Mouse (Mus musculus) midbrain, embryonic 16.5 days (tissue): ENCODE measurements around the gene Enpep. TPM values are rescaled to one million over a fixed set of nuclear protein-coding genes. Genes with fewer than 3 reads are reported as not detected.

Source experiments
- ATAC-seq: fragments of 200-750 bp; cut with Nextera tagmentation; 2 replicates; pipeline ENCODE4 v1.8.0; 2017; ENCODE audit warnings: moderate TSS enrichment
- H3K27ac ChIP-seq: fragments of 300-500 bp; sonication (generic); 2 replicates; pipeline ENCODE4 v1.5.1; 2014; ENCODE audit warnings: mild to moderate bottlenecking, low read length, mixed read lengths
- H3K27me3 ChIP-seq: fragments of 300-500 bp; sonication (generic); 2 replicates; pipeline ENCODE4 v1.6.1; 2014; ENCODE audit warnings: low read depth, low read length, mixed read lengths; ENCODE audit not compliant: control insufficient read depth, insufficient read depth
- H3K36me3 ChIP-seq: fragments of 300-500 bp; sonication (generic); 2 replicates; pipeline ENCODE4 v1.6.1; 2014; ENCODE audit warnings: mild to moderate bottlenecking, low read length, moderate library complexity, mixed read lengths; ENCODE audit not compliant: control insufficient read depth, insufficient read depth
- H3K4me1 ChIP-seq: fragments of 300-500 bp; sonication (generic); 2 replicates; pipeline ENCODE4 v1.6.1; 2014; ENCODE audit warnings: mild to moderate bottlenecking, low read length, mixed read lengths; ENCODE audit not compliant: control insufficient read depth, insufficient read depth
- H3K4me2 ChIP-seq: fragments of 300-500 bp; sonication (generic); 2 replicates; pipeline ENCODE4 v1.6.1; 2014; ENCODE audit warnings: mild to moderate bottlenecking, low read length, mixed read lengths
- H3K4me3 ChIP-seq: fragments of 300-500 bp; sonication (generic); 2 replicates; pipeline ENCODE4 v1.5.1; 2014; ENCODE audit warnings: low read depth, mild to moderate bottlenecking, low read length, moderate library complexity, mixed read lengths
- H3K9ac ChIP-seq: fragments of 300-500 bp; sonication (generic); 2 replicates; pipeline ENCODE4 v1.6.1; 2014; ENCODE audit warnings: low read depth, low read length, mixed read lengths
- H3K9me3 ChIP-seq: fragments of 300-500 bp; sonication (generic); replicated peaks from 2 replicates; pipeline ENCODE4 v1.6.1; 2014; ENCODE audit warnings: mild to moderate bottlenecking, low read length, mixed read lengths; ENCODE audit not compliant: control insufficient read depth, poor library complexity, severe bottlenecking
- WGBS: fragments of 180-500 bp; shearing (Covaris S2); extraction: QIAGEN DNeasy Blood & Tissue Kit; methylation state at CpG from one replicate; pipeline ENCODE4 v1.1.7; 2014; 5-methylcytosine and 5-hydroxymethylcytosine counted together
- polyA plus RNA-seq: library from polyadenylated mRNA; unstranded; fragments of >200 nt; fragmentation: Nextera tagmentation; extraction: Ambion mirVana; gene quantifications from 2 replicates; pipeline ENCODE4 v1.2.1, GENCODE M21; 2015

Gene Enpep
- polyA plus RNA-seq, 1 experiment from 2014 or later, result 2.2 TPM

DNA sequence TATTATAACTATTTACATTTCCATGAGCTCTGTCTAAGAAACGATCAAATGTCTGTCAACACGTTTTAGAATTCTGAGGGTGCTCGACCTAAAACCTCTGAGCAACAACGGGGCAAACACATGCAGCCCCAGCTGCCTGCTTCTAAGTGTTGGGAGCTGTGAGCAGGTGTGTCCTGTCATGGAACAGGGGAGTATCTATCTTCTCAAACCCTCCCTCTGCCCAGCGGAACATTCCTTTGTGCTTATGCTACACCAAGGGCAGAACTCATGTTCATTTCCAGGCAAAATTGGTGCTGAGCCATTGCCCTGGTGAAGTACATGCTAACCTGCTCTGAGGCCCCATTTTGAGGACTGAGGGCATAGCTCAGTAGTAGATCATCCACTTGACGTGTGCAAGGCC, 10.9 kb downstream of the Enpep start:
- Histone ChIP-seq H3K4me2 (no peak overlapping the region), H3K4me1 (no peaks in the 10 kb centered on the region), H3K4me3 (no peak overlapping the region), H3K9ac (no peak overlapping the region), H3K36me3 (no peaks in the 10 kb centered on the region), H3K9me3 (no peaks in the 10 kb centered on the region), H3K27me3 (no peaks in the 10 kb centered on the region), H3K27ac (no peak overlapping the region)
- WGBS, result 80% methylated on average over 6 of the region's 6 CpGs
- ATAC-seq, result no peak

DNA sequence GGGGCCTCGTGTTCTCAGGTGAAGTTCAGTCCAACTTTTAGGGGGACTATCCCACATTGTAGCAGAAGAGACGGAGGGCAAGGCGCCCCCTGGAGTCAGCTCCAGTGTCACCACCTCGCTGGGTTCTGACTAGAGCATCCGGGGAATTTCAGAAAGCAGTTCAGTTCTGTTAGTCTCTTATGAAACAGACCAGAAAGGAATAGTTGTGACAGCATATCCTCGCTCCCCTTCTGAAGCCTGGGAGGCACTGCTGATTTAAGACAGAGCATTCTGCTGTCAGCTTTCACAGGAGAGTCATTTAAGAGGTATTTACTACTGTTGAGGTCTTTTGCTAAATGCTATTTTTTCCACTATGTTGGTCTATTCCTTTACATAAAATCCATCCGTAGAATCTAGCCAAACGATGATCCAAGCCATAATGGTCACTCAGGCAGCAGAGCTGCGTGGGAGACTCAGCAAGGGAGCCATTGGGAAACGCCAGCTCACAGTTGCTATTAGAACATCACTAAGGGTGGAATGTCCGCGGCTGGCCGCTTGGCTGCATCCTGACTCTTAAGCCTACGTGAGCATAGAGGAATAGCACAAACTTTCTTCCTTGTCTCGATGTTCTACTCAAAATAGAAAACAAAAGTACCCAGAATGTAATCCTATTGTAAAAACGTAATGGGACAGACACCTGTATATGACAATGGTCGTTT, 15.3 kb downstream of the Enpep start:
- ATAC-seq, result no peak
- Histone ChIP-seq H3K27ac (no peak overlapping the region), H3K9ac (no peak overlapping the region), H3K36me3 (no peaks in the 10 kb centered on the region), H3K4me3 (no peak overlapping the region), H3K27me3 (no peaks in the 10 kb centered on the region), H3K9me3 (no peaks in the 10 kb centered on the region), H3K4me1 (no peaks in the 10 kb centered on the region), H3K4me2 (no peak overlapping the region)
- WGBS, result 76% methylated on average over 17 of the region's 17 CpGs

DNA sequence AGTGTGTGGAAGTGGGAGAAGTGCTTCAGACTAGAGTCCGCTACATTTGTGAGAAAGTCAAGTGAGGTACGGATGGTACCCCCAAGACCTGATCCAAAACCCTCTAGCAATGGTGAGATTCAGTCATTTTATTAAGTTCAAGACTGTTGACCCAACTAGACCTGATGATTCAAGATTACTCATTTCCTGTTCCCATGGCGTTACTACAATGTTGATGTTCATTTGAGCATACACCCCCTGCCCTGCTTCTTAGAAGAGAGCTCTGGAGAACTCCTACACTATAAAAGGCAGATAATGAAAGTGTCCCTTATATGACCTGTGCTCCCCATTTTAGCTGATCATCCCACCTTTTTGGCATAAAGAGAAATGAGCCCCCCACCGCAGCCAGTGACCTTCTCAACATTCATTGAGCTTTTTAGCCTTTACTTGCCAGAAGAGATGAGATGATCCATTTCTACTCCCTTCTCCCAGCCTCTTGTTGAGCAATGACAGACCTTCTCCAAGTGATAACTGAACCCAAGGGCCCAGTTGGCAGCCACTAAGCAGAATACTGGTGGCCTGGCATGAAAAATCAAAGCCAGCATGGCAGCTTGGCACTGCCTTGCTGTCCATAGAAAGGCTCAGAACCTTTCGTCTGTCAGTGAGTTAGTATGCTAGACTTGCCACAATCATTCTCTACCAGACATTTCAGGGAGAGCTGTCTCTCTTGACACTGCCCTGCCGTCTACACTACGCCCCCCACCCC, 18.7 kb downstream of the Enpep start:
- Histone ChIP-seq H3K27ac (no peak overlapping the region), H3K4me1 (no peaks in the 10 kb centered on the region), H3K27me3 (no peaks in the 10 kb centered on the region), H3K4me2 (no peak overlapping the region), H3K36me3 (no peaks in the 10 kb centered on the region), H3K4me3 (no peak overlapping the region), H3K9ac (no peak overlapping the region), H3K9me3 (no peaks in the 10 kb centered on the region)
- 90% methylated on average over 7 of the region's 7 CpGs for WGBS
- no peak for ATAC-seq

DNA sequence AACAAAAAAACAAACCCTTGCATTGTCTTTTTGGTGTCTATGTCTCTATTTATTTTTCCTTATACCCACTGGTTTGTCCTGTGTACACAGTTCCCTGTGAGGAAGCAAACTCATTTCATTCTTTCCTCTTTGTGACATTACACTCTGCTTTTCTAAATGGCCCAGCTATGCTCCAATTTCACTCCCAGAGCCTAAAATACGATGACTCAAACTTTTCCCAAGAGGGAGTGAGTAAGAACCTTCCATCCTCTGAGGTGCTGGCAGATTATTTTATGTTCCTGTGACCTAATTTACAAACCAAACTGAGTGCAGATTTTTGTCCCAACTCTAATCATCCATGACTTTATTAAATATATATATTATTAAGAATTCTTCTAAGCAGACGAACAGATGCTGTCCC, 19.3 kb downstream of the Enpep start:
- no peak for ATAC-seq
- Histone ChIP-seq H3K4me1 (no peaks in the 10 kb centered on the region), H3K36me3 (no peaks in the 10 kb centered on the region), H3K27ac (no peak overlapping the region), H3K4me3 (no peak overlapping the region), H3K9me3 (no peaks in the 10 kb centered on the region), H3K4me2 (no peak overlapping the region), H3K9ac (no peak overlapping the region), H3K27me3 (no peaks in the 10 kb centered on the region)
- WGBS, result 83% methylated on average over 2 of the region's 2 CpGs

DNA sequence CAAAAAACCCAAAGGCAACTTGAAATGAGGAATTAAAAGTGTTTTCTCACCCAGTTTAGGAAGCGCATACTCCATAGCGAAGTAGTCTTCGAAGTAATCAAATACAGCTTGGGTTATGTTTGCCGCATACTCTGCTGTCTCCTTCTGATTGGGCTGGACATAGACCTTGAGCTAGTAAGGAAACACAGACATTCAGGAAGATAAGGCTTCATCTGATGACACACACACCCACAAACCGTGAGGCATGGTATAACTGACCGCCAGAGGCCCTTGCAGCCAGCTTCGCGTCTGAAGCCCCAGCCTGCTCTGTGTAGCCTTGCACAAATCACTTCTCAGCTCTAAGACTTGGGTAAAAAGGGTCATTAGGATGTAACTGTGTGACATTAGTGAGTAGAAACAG, 20.0 kb downstream of the Enpep start:
- no peak overlapping the region for H3K4me3 ChIP-seq
- no peaks in the 10 kb centered on the region for H3K36me3 ChIP-seq
- H3K9me3 ChIP-seq, result no peaks in the 10 kb centered on the region
- ATAC-seq, result no peak
- no peaks in the 10 kb centered on the region for H3K4me1 ChIP-seq
- no peak overlapping the region for H3K9ac ChIP-seq
- H3K27me3 ChIP-seq, result no peaks in the 10 kb centered on the region
- H3K27ac ChIP-seq, result no peak overlapping the region
- no peak overlapping the region for H3K4me2 ChIP-seq
- 94% methylated on average over 8 of the region's 8 CpGs for WGBS

DNA sequence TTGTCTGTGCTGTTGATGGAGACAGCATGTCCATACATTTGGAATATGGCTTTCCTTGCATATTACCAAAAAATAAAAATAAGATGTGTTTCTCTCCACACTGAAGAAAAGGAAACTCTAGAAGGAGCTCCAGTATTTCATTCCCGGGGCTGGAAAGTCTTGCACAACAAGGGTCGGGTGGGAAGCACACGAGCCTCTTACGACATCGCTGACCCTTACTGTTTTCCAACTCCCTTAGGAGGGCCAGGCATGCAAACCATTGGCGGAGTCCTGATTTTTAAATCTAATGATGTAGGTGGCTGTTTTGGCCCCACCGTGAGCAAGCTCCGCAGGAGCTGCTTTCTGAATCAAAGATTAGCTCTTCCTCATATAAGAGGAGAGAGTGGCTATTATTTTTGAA, 20.6 kb downstream of the Enpep start:
- no peak overlapping the region for H3K9ac ChIP-seq
- H3K4me3 ChIP-seq, result no peak overlapping the region
- no peaks in the 10 kb centered on the region for H3K27me3 ChIP-seq
- no peak for ATAC-seq
- no peaks in the 10 kb centered on the region for H3K4me1 ChIP-seq
- no peaks in the 10 kb centered on the region for H3K36me3 ChIP-seq
- no peak overlapping the region for H3K27ac ChIP-seq
- H3K4me2 ChIP-seq, result no peak overlapping the region
- H3K9me3 ChIP-seq, result no peaks in the 10 kb centered on the region
- WGBS, result 76% methylated on average over 8 of the region's 8 CpGs

DNA sequence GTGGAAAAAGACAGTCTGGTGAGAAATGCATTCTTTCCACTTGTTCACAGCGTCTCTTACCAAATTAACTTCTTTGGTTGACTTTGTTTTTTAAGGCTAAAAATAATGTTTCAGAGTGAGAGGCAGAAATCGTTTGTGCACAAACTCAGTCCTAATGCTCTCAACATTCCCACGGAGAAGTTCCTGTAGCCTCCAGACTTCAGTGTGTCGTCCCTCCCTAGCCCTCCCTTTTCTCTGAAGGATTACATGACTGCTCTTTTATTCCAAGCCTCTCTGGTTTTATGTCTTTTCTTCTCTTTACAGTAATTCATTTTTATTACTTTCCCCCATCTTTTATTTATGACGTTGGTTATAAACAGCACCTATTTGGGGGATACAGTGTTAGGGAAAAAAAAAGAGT, 22.6 kb downstream of the Enpep start:
- no peak for ATAC-seq
- Histone ChIP-seq H3K4me3 (no peak overlapping the region), H3K9ac (no peak overlapping the region), H3K4me2 (no peak overlapping the region), H3K9me3 (no peaks in the 10 kb centered on the region), H3K27me3 (no peaks in the 10 kb centered on the region), H3K27ac (no peak overlapping the region), H3K36me3 (no peaks in the 10 kb centered on the region), H3K4me1 (no peaks in the 10 kb centered on the region)
- WGBS, result 53% methylated on average over 5 of the region's 5 CpGs

DNA sequence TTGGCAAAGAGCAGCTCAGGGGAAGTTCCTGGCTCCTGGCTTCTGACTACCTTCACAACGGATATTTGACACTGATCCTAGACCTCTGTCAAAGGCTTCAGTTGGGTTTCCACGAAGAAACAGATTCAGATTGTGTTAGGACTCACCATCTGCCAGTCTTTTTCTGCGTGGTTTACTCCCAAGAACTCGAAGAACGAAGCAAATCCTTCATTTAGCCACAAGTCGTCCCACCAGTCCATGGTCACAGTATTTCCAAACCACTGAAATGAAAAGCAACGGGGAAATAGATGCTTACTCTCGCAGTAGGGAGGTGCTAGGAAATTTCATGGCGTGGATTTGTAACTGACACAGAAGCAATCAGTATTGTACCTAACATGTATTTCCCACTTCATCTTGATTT, 23.6 kb downstream of the Enpep start:
- no peaks in the 10 kb centered on the region for H3K36me3 ChIP-seq
- H3K4me3 ChIP-seq, result no peak overlapping the region
- H3K9ac ChIP-seq, result no peak overlapping the region
- no peaks in the 10 kb centered on the region for H3K4me1 ChIP-seq
- no peaks in the 10 kb centered on the region for H3K9me3 ChIP-seq
- H3K27ac ChIP-seq, result no peak overlapping the region
- no peak for ATAC-seq
- no peak overlapping the region for H3K4me2 ChIP-seq
- no peaks in the 10 kb centered on the region for H3K27me3 ChIP-seq
- 79% methylated on average over 9 of the region's 9 CpGs for WGBS

DNA sequence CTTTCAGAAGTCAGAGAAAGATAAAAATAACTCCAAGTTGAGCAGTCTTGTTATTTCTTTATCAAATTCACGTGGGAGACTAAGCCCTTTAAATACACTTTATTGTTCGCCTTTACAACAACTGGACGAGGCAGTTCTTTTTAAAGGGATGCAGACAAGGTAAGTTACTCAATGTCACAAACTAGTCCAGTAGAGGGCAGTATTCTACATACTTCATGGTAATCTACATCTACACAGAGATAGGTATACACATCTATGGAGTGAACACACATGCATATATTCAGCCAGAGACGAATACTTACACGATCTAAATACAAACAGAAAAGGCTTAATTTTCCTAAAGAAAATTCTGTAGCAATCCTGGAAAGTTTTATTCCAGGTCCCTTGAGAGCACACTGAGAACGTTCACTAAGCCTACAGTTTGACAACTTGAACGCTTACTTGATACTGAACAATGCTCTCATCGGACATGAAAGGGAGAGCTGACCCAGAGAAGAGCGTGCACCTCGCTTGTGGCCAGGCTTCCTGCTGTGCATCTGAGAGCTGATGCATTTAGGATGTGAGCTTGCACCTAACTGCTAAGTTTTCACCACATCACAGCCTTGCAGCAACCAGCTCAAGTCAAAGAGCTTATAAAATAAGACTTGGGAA, 24.3 kb downstream of the Enpep start:
- Histone ChIP-seq H3K27ac (no peak overlapping the region), H3K9me3 (no peaks in the 10 kb centered on the region), H3K27me3 (no peaks in the 10 kb centered on the region), H3K4me1 (no peaks in the 10 kb centered on the region), H3K4me2 (peak overlapping the region; percentile 7), H3K4me3 (no peak overlapping the region), H3K36me3 (no peaks in the 10 kb centered on the region), H3K9ac (no peak overlapping the region)
- WGBS, result 31% methylated on average over 10 of the region's 10 CpGs
- ATAC-seq, result peak; percentile 88
